Mouse (Mus musculus): ENCODE measurements around the gene Dynlt1b. TPM values are rescaled to one million over a fixed set of nuclear protein-coding genes. Genes with fewer than 3 reads are reported as not detected.
A peak's percentile ranks its signal among the peaks of the same experiment; 100 is the strongest.
"Not testable (repeated sequence)": the region's sequence is repeated elsewhere in the genome, so short reads cannot be mapped to it uniquely, and the experiment has no call there.

Dynlt1b gene
- total and polyA plus RNA-seq, 2 experiments from 2014 or later: 457 to 1,233 TPM

GRCm38 (mm10) chr17:6482248-6482647, 52.3 kb downstream of the Dynlt1b start:
- not testable (repeated sequence) for H3K27me3 ChIP-seq (ENCODE audit: insufficient read depth, low read length); H3K9me3 ChIP-seq (ENCODE audit: low read length); ATAC-seq; H3K4me2 ChIP-seq (ENCODE audit: low read depth, low read length); H3K9ac ChIP-seq (replicated peaks; ENCODE audit: low read length); H3K4me1 ChIP-seq (ENCODE audit: insufficient read depth, low read length); H3K27ac ChIP-seq; H3K4me3 ChIP-seq (ENCODE audit: low read length); H3K36me3 ChIP-seq (ENCODE audit: insufficient read depth, low read length)
- DNase-seq (ENCODE audit: low spot score): peak; percentile 1
- 94% methylated on average over 6 of the region's 8 CpGs for WGBS

Other genes starting within 250 kb of the Dynlt1b start
- gene Tmem181a, start 173.3 kb upstream of the Dynlt1b start, total RNA-seq (2014; rRNA removed): 71.5 and 75.2 TPM in 2 replicates
- gene Tmem181a, start 173.3 kb upstream of the Dynlt1b start, polyA plus RNA-seq (2015; fragmentation: Nextera tagmentation; extraction: Ambion mirVana): 58.7 and 59.1 TPM in 2 replicates
- 23.2 and 28.8 TPM in 2 replicates for gene Dynlt1a, start 112.6 kb upstream of the Dynlt1b start, total RNA-seq (2014; rRNA removed)
- gene Dynlt1a, start 112.6 kb upstream of the Dynlt1b start, polyA plus RNA-seq (2015; fragmentation: Nextera tagmentation; extraction: Ambion mirVana): 40.4 and 42.6 TPM in 2 replicates
- 15.4 and 20.5 TPM in 2 replicates for gene Dynlt1c, start 171.6 kb downstream of the Dynlt1b start, total RNA-seq (2014; rRNA removed)
- gene Dynlt1c, start 171.6 kb downstream of the Dynlt1b start, polyA plus RNA-seq (2015; fragmentation: Nextera tagmentation; extraction: Ambion mirVana): 14.7 and 22.5 TPM in 2 replicates
- gene Dynlt1f, start 225.8 kb downstream of the Dynlt1b start, total RNA-seq (2014; rRNA removed): 108 and 138 TPM in 2 replicates
- 294 and 303 TPM in 2 replicates for gene Dynlt1f, start 225.8 kb downstream of the Dynlt1b start, polyA plus RNA-seq (2015; fragmentation: Nextera tagmentation; extraction: Ambion mirVana)
- 0.32 and 0.42 TPM in 2 replicates for gene Sytl3, start 229.0 kb downstream of the Dynlt1b start, total RNA-seq (2014; rRNA removed)
- 0.73 and 0.79 TPM in 2 replicates for gene Sytl3, start 229.0 kb downstream of the Dynlt1b start, polyA plus RNA-seq (2015; fragmentation: Nextera tagmentation; extraction: Ambion mirVana)